Mouse (Mus musculus): ENCODE results near the gene Rock2. TPM values are rescaled to one million over a fixed set of nuclear protein-coding genes. Genes with fewer than 3 reads are reported as not detected.
A peak's percentile ranks its signal among the peaks of the same experiment; 100 is the strongest.

The Rock2 gene
- polyA plus RNA-seq, 1 experiment from 2014 or later: 72.1 TPM

- no peak for TF ChIP-seq CTCF (IDR thresholded peaks at IDR 0.05)
- ATAC-seq (no peak), DNase-seq (ENCODE audit: low read depth, low spot score) (no peak)
- H3K27me3 ChIP-seq: no peaks in the 10 kb centered on the region
- POLR2A ChIA-PET: no interaction called here
- in situ Hi-C loops (cut with MboI; ENCODE audit: low pct_unique_long_range_greater_than_20kb): no loop called here
- CTCF ChIA-PET: interaction anchor here (0.9 to 1.2 kb wide), 2 partner anchors 17 to 44 kb away, joined by 3 read pairs; no protein-coding TSS in a partner anchor
Observed at GRCm38 (mm10) chr12:16991376-16991775, 96.7 kb downstream of the Rock2 start.

- no peak for ATAC-seq
- DNase-seq (ENCODE audit: low read depth, low spot score): no peak
- no peaks in the 10 kb centered on the region for H3K27me3 ChIP-seq
- ChIA-PET POLR2A (no interaction called here), CTCF (interaction anchor here (1.2 kb wide), 1 partner anchor 18 kb away, joined by 3 read pairs; no protein-coding TSS in a partner anchor)
- no peak for TF ChIP-seq CTCF (IDR thresholded peaks at IDR 0.05)
- in situ Hi-C loops (cut with MboI; ENCODE audit: low pct_unique_long_range_greater_than_20kb): no loop called here
Observed at GRCm38 (mm10) chr12:16992355-16992754, 97.7 kb downstream of the Rock2 start.

GRCm38 (mm10) chr12:16994291-16994690 lies 99.6 kb downstream of the Rock2 start:
- CTCF ChIA-PET: no interaction called here
- no peak for DNase-seq (ENCODE audit: low read depth, low spot score)
- POLR2A ChIA-PET: no interaction called here
- no peak for ATAC-seq
- TF ChIP-seq CTCF (IDR thresholded peaks at IDR 0.05): no peak
- no peaks in the 10 kb centered on the region for H3K27me3 ChIP-seq
- in situ Hi-C loops (cut with MboI; ENCODE audit: low pct_unique_long_range_greater_than_20kb): no loop called here

GRCm38 (mm10) chr12:16996281-16996680 lies 101.6 kb downstream of the Rock2 start:
- H3K27me3 ChIP-seq: no peaks in the 10 kb centered on the region
- POLR2A ChIA-PET: no interaction called here
- ATAC-seq (no peak), DNase-seq (ENCODE audit: low read depth, low spot score) (no peak)
- TF ChIP-seq CTCF (IDR thresholded peaks at IDR 0.05): no peak
- CTCF ChIA-PET: interaction anchor here (1.4 kb wide), 1 partner anchor 19 kb away, joined by 5 read pairs; no protein-coding TSS in a partner anchor
- in situ Hi-C loops (cut with MboI; ENCODE audit: low pct_unique_long_range_greater_than_20kb): no loop called here

- no peak for TF ChIP-seq CTCF (IDR thresholded peaks at IDR 0.05)
- in situ Hi-C loops (cut with MboI; ENCODE audit: low pct_unique_long_range_greater_than_20kb): no loop called here
- POLR2A ChIA-PET: no interaction called here
- CTCF ChIA-PET: interaction anchor here (1.4 kb wide), 1 partner anchor 18 kb away, joined by 5 read pairs; no protein-coding TSS in a partner anchor
- ATAC-seq: no peak
- DNase-seq (ENCODE audit: low read depth, low spot score): no peak
- H3K27me3 ChIP-seq: no peaks in the 10 kb centered on the region
Observed at GRCm38 (mm10) chr12:16996886-16997462, 102.3 kb downstream of the Rock2 start.

GRCm38 (mm10) chr12:16999146-16999545 lies 104.5 kb downstream of the Rock2 start:
- CTCF ChIA-PET: interaction anchor here (1.4 kb wide), 1 partner anchor 16 kb away, joined by 3 read pairs; no protein-coding TSS in a partner anchor
- POLR2A ChIA-PET: no interaction called here
- in situ Hi-C loops (cut with MboI; ENCODE audit: low pct_unique_long_range_greater_than_20kb): no loop called here
- no peak for TF ChIP-seq CTCF (IDR thresholded peaks at IDR 0.05)
- no peak for DNase-seq (ENCODE audit: low read depth, low spot score)
- no peaks in the 10 kb centered on the region for H3K27me3 ChIP-seq
- no peak for ATAC-seq

GRCm38 (mm10) chr12:16999739-17000497 lies 105.2 kb downstream of the Rock2 start, which contains the start of gene Pqlc3:
Gene Pqlc3 (minus strand): TSS chr12:17000408.
- TF ChIP-seq CTCF (IDR thresholded peaks at IDR 0.05): no peak
- peak; percentile 95 for ATAC-seq
- CTCF ChIA-PET: interaction anchor here (1.4 kb wide), 2 partner anchors 15 to 26 kb away, joined by 3 read pairs; no protein-coding TSS in a partner anchor
- peak; percentile 35 for DNase-seq (ENCODE audit: low read depth, low spot score)
- in situ Hi-C loops (cut with MboI; ENCODE audit: low pct_unique_long_range_greater_than_20kb): no loop called here
- POLR2A ChIA-PET: no interaction called here
- H3K27me3 ChIP-seq: no peaks in the 10 kb centered on the region

- ATAC-seq (no peak), DNase-seq (ENCODE audit: low read depth, low spot score) (no peak)
- ChIA-PET POLR2A (no interaction called here), CTCF (interaction anchor here (1.2 to 1.4 kb wide), 2 partner anchors 10 to 27 kb away, joined by 3 to 4 read pairs; partner anchors contain the start of gene 2410004P03Rik)
- H3K27me3 ChIP-seq: no peaks in the 10 kb centered on the region
- in situ Hi-C loops (cut with MboI; ENCODE audit: low pct_unique_long_range_greater_than_20kb): no loop called here
- TF ChIP-seq CTCF (IDR thresholded peaks at IDR 0.05): no peak
Observed at GRCm38 (mm10) chr12:17000628-17001027, 105.9 kb downstream of the Rock2 start.

GRCm38 (mm10) chr12:17001211-17001610 lies 106.5 kb downstream of the Rock2 start:
- TF ChIP-seq CTCF (IDR thresholded peaks at IDR 0.05): no peak
- ATAC-seq: no peak
- POLR2A ChIA-PET: no interaction called here
- no peaks in the 10 kb centered on the region for H3K27me3 ChIP-seq
- CTCF ChIA-PET: interaction anchor here (1.2 to 1.4 kb wide), 2 partner anchors 10 to 27 kb away, joined by 3 to 4 read pairs; partner anchors contain the start of gene 2410004P03Rik
- no peak for DNase-seq (ENCODE audit: low read depth, low spot score)
- in situ Hi-C loops (cut with MboI; ENCODE audit: low pct_unique_long_range_greater_than_20kb): no loop called here

GRCm38 (mm10) chr12:17009466-17009865 lies 114.8 kb downstream of the Rock2 start:
- ATAC-seq (no peak), DNase-seq (ENCODE audit: low read depth, low spot score) (no peak)
- POLR2A ChIA-PET: interaction anchor here (0.6 kb wide), 1 partner anchor 208 kb away, joined by 3 read pairs; no protein-coding TSS in a partner anchor
- CTCF ChIA-PET: no interaction called here
- no peaks in the 10 kb centered on the region for H3K27me3 ChIP-seq
- in situ Hi-C loops (cut with MboI; ENCODE audit: low pct_unique_long_range_greater_than_20kb): loop anchor here (5.0 kb wide), 2 partner anchors 197 to 292 kb away; partner anchors contain the start of gene E2f6
- no peak for TF ChIP-seq CTCF (IDR thresholded peaks at IDR 0.05)

All from Patski (cell line).